Mouse (Mus musculus) splenic B cell, adult 2 months (primary cell): ENCODE data around the gene Neurog3.
A peak's percentile ranks its signal among the peaks of the same experiment; 100 is the strongest.

Experiments
- DNase-seq: peaks from one replicate; pipeline ENCODE4 v3.0.0-alpha.2; 2011; ENCODE audit warnings: low read depth, low spot score
- H3K27me3 ChIP-seq: 2 replicates; pipeline ENCODE4 v1.6.1; 2012; ENCODE audit warnings: mild to moderate bottlenecking, low read length, moderate library complexity, mixed read lengths; ENCODE audit not compliant: control insufficient read depth, poor library complexity, insufficient read depth, severe bottlenecking
- H3K36me3 ChIP-seq: 2 replicates; pipeline ENCODE4 v1.6.1; 2012; ENCODE audit warnings: mild to moderate bottlenecking, low read length, moderate library complexity, mixed read lengths; ENCODE audit not compliant: control insufficient read depth, poor library complexity, insufficient read depth, severe bottlenecking

The Neurog3 gene

GRCm38 (mm10) chr10:62132691-62133281, at the start of gene Neurog3:
Gene Neurog3, plus strand, starts transcription at chr10:62133090.
- peak; percentile 11 for DNase-seq
- Histone ChIP-seq H3K27me3 (no peaks in the 10 kb centered on the region), H3K36me3 (no peaks in the 10 kb centered on the region)

GRCm38 (mm10) chr10:62086044-62086443, 46.8 kb upstream of the Neurog3 start:
- DNase-seq: no peak
- Histone ChIP-seq H3K36me3 (no peaks in the 10 kb centered on the region), H3K27me3 (no peaks in the 10 kb centered on the region)

GRCm38 (mm10) chr10:62086826-62087225, 46.1 kb upstream of the Neurog3 start:
- no peaks in the 10 kb centered on the region for H3K36me3 ChIP-seq
- no peaks in the 10 kb centered on the region for H3K27me3 ChIP-seq
- no peak for DNase-seq

GRCm38 (mm10) chr10:62088411-62088810, 44.5 kb upstream of the Neurog3 start:
- no peaks in the 10 kb centered on the region for H3K27me3 ChIP-seq
- no peak for DNase-seq
- no peaks in the 10 kb centered on the region for H3K36me3 ChIP-seq

- no peaks in the 10 kb centered on the region for H3K27me3 ChIP-seq
- no peaks in the 10 kb centered on the region for H3K36me3 ChIP-seq
- no peak for DNase-seq
These were observed 43.8 kb upstream of the Neurog3 start for GRCm38 (mm10) chr10:62089071-62089470.

GRCm38 (mm10) chr10:62089486-62089885, 43.4 kb upstream of the Neurog3 start:
- no peaks in the 10 kb centered on the region for H3K36me3 ChIP-seq
- DNase-seq: no peak
- H3K27me3 ChIP-seq: no peaks in the 10 kb centered on the region

- Histone ChIP-seq H3K36me3 (no peaks in the 10 kb centered on the region), H3K27me3 (no peaks in the 10 kb centered on the region)
- no peak for DNase-seq
These were observed 39.0 kb upstream of the Neurog3 start for GRCm38 (mm10) chr10:62093903-62094302.

- Histone ChIP-seq H3K36me3 (no peaks in the 10 kb centered on the region), H3K27me3 (no peaks in the 10 kb centered on the region)
- DNase-seq: no peak
These were observed 38.5 kb upstream of the Neurog3 start for GRCm38 (mm10) chr10:62094401-62094800.

- no peak for DNase-seq
- no peaks in the 10 kb centered on the region for H3K36me3 ChIP-seq
- no peaks in the 10 kb centered on the region for H3K27me3 ChIP-seq
These were observed 33.0 kb upstream of the Neurog3 start for GRCm38 (mm10) chr10:62099749-62100403.

GRCm38 (mm10) chr10:62101504-62102439, 31.1 kb upstream of the Neurog3 start:
- no peaks in the 10 kb centered on the region for H3K36me3 ChIP-seq
- DNase-seq: peak; percentile 46
- H3K27me3 ChIP-seq: no peaks in the 10 kb centered on the region

- Histone ChIP-seq H3K36me3 (no peaks in the 10 kb centered on the region), H3K27me3 (no peaks in the 10 kb centered on the region)
- peak; percentile 60 for DNase-seq
These were observed 27.9 kb upstream of the Neurog3 start for GRCm38 (mm10) chr10:62104835-62105576.

GRCm38 (mm10) chr10:62107048-62107447, 25.8 kb upstream of the Neurog3 start:
- no peak for DNase-seq
- Histone ChIP-seq H3K27me3 (no peaks in the 10 kb centered on the region), H3K36me3 (no peaks in the 10 kb centered on the region)

- DNase-seq: peak; percentile 55
- Histone ChIP-seq H3K27me3 (no peaks in the 10 kb centered on the region), H3K36me3 (no peaks in the 10 kb centered on the region)
These were observed 22.2 kb upstream of the Neurog3 start for GRCm38 (mm10) chr10:62110504-62111206.

- Histone ChIP-seq H3K36me3 (no peaks in the 10 kb centered on the region), H3K27me3 (no peaks in the 10 kb centered on the region)
- DNase-seq: no peak
These were observed 21.7 kb upstream of the Neurog3 start for GRCm38 (mm10) chr10:62111207-62111576.
